10 mouse cellular contexts compared by ENCODE assay signal in the genomic region with DNA sequence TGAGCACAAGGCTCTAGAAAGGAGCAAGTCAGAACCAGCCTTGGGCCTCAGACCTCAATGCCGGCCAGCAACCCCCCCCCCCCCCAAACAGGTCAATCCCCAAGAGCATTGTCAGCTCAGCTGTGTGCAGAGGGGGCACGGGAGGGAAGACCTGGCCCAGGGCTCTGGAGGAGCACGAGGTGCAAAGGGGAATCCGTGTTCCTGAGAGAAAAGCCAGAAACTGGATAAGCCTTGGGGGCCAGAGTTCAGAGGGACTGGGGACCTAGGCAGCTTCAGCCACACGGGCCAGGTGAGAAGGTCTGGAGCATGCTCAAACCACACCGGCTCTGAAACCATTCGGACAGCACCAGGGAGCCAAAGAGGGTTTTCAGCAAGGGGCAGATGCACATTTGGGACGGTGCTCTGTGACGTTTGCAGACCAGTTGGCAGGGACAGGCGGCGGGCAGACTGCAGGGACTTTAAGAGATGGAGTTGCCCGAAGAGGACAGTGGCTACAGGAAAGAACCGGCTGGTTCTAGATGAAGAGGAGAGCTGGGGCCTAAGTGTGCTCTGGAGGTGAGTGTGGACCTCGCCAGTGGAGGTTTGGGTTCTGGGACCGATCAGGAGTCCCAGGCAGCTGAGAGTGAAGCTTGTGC. TPM values are rescaled to one million over a fixed set of nuclear protein-coding genes. Genes with fewer than 3 reads are reported as not detected.
DNase-seq lines count a peak whose midpoint lies in the region; ATAC-seq and TF ChIP-seq lines count a peak whose summit lies in the region.
"Had no signal": no experiment of that assay in that cellular context is flagged by ENCODE, and none has a peak within 500 bp of the region (broad histone marks: within the 10 kb centered on the region; RNA-seq: fewer than 3 reads in every experiment).

No protein-coding gene starts in this region.

- peaks cover 28% of the 10 kb centered on the region for H3K27me3 ChIP-seq in heart, embryonic 11.5 days (ENCODE audit: control insufficient read depth, insufficient read depth, low read length)
- H3K27me3 ChIP-seq in limb, embryonic 14.5 days (ENCODE audit: control insufficient read depth, insufficient read depth, low read length), result peaks cover 13% of the 10 kb centered on the region
- peaks cover 32% of the 10 kb centered on the region for H3K27me3 ChIP-seq in stomach, embryonic 16.5 days (ENCODE audit: control insufficient read depth, insufficient read depth, low read length)

- peak overlapping the region; percentile 91 for H3K9ac ChIP-seq in heart, embryonic 11.5 days (ENCODE audit: low read depth, low read length)
- peak overlapping the region; percentile 73 for H3K9ac ChIP-seq in limb, embryonic 14.5 days (ENCODE audit: low read depth, low read length, severe bottlenecking)
- H3K9ac ChIP-seq in stomach, embryonic 16.5 days (ENCODE audit: low read length), result peak overlapping the region; percentile 79

- no peak for DNase-seq in heart, postnatal 4 days
- DNase-seq in spleen, postnatal 10 days (ENCODE audit: low spot score in 2 of 2), result peak; percentile 31 to 38
- DNase-seq in spleen, adult 18-20 months, result no peak
- no peak for DNase-seq in limb, embryonic 14.5 days (ENCODE audit: low spot score)
- DNase-seq in testis, postnatal 10 days (ENCODE audit: low spot score), result no peak
- no peak for DNase-seq in layer of hippocampus, adult 9-11 months
- DNase-seq: right cerebral cortex, postnatal 14 days had no signal

- no peak for TF ChIP-seq POLR2A in limb, embryonic 14.5 days (IDR thresholded peaks at IDR 0.05; ENCODE audit: borderline replicate concordance, extremely low read depth, insufficient read depth, insufficient read length)

- no peaks in the 10 kb centered on the region for H3K9me3 ChIP-seq in heart, embryonic 11.5 days (replicated peaks; ENCODE audit: control insufficient read depth, low read length)
- H3K9me3 ChIP-seq in limb, embryonic 14.5 days (ENCODE audit: control insufficient read depth, low read length), result no peaks in the 10 kb centered on the region
- H3K9me3 ChIP-seq in stomach, embryonic 16.5 days (replicated peaks; ENCODE audit: control insufficient read depth, low read length), result no peaks in the 10 kb centered on the region

- peak overlapping the region; percentile 71 for H3K4me3 ChIP-seq in heart, embryonic 11.5 days (ENCODE audit: low read depth, low read length)
- peak overlapping the region; percentile 74 for H3K4me3 ChIP-seq in limb, embryonic 14.5 days (replicated peaks; ENCODE audit: low read length)
- H3K4me3 ChIP-seq in stomach, embryonic 16.5 days (replicated peaks; ENCODE audit: low read length), result peak overlapping the region; percentile 64; the same call in 1 of the 2 replicates

- WGBS in heart, embryonic 11.5 days (ENCODE audit: insufficient replicate concordance), result 10% methylated on average over 15 of the region's 15 CpGs
- 6% methylated on average over 15 of the region's 15 CpGs for WGBS in limb, embryonic 14.5 days
- WGBS in stomach, embryonic 16.5 days, result 31% methylated on average over 15 of the region's 15 CpGs

- ATAC-seq in heart, embryonic 11.5 days (replicated peaks; ENCODE audit: insufficient number of reproducible peaks, low FRiP score, low TSS enrichment), result no peak
- no peak for ATAC-seq in limb, embryonic 14.5 days (ENCODE audit: low FRiP score, low read depth)
- no peak for ATAC-seq in stomach, embryonic 16.5 days (ENCODE audit: insufficient read depth, low FRiP score)
- ATAC-seq: CD4-positive, CD25-positive, alpha-beta regulatory T cell, adult 4 months had no signal

- H3K4me2 ChIP-seq in heart, embryonic 11.5 days, result peak overlapping the region; percentile 86
- peak overlapping the region; percentile 71 for H3K4me2 ChIP-seq in limb, embryonic 14.5 days (replicated peaks; ENCODE audit: low read depth, low read length, severe bottlenecking)
- peak overlapping the region; percentile 90 for H3K4me2 ChIP-seq in stomach, embryonic 16.5 days (ENCODE audit: low read depth, low read length)

- H3K27ac ChIP-seq in heart, embryonic 11.5 days (ENCODE audit: low read depth, low read length), result peak overlapping the region; percentile 89
- peak overlapping the region; percentile 86 for H3K27ac ChIP-seq in limb, embryonic 14.5 days (replicated peaks; ENCODE audit: low read depth, low read length)
- H3K27ac ChIP-seq in stomach, embryonic 16.5 days (ENCODE audit: low read length), result peak overlapping the region; percentile 18; the same call in 1 of the 2 replicates

- no peaks in the 10 kb centered on the region for H3K36me3 ChIP-seq in heart, embryonic 11.5 days (ENCODE audit: control insufficient read depth, insufficient read depth, low read length)
- H3K36me3 ChIP-seq in limb, embryonic 14.5 days (ENCODE audit: control insufficient read depth, insufficient read depth, low read length), result peaks cover 23% of the 10 kb centered on the region
- no peaks in the 10 kb centered on the region for H3K36me3 ChIP-seq in stomach, embryonic 16.5 days (ENCODE audit: control insufficient read depth, insufficient read depth, low read length)

- H3K4me1 ChIP-seq in heart, embryonic 11.5 days (ENCODE audit: control insufficient read depth, insufficient read depth, low read length), result peaks cover 61% of the 10 kb centered on the region
- H3K4me1 ChIP-seq in limb, embryonic 14.5 days (ENCODE audit: control insufficient read depth, insufficient read depth, low read length), result peaks cover 62% of the 10 kb centered on the region
- H3K4me1 ChIP-seq in stomach, embryonic 16.5 days (ENCODE audit: control insufficient read depth, insufficient read depth, low read length), result peaks cover 32% of the 10 kb centered on the region

RNA-seq across cellular contexts. Expression of a gene that starts 1.9 kb away (rescaled TPM):
- polyA plus RNA-seq in heart, embryonic 11.5 days (2014; fragmentation: Nextera tagmentation; extraction: Ambion mirVana), result 3.3 and 4.1 TPM in 2 replicates
- 10 to 100 TPM in 1 of 2 experiments, 1 to 10 TPM in 1; 9.4 to 12.8 TPM for total RNA-seq in heart, postnatal 4 days (2021)
- 25.3 and 35.4 TPM in 2 replicates for polyA plus RNA-seq in limb, embryonic 14.5 days (2012; rRNA removed)
- 9.5 and 12.8 TPM in 2 replicates for polyA plus RNA-seq in limb, embryonic 14.5 days (2014; fragmentation: Nextera tagmentation; extraction: Ambion mirVana)
- polyA plus RNA-seq in stomach, embryonic 16.5 days (2015; fragmentation: Nextera tagmentation; extraction: Ambion mirVana), result 0.22 and 0.41 TPM in 2 replicates
- polyA plus RNA-seq: CD4-positive, CD25-positive, alpha-beta regulatory T cell, adult 4 months had no signal

RNA-seq across cellular contexts. Expression of a gene that starts 46.2 kb away (rescaled TPM):
- 67.9 and 76.7 TPM in 2 replicates for polyA plus RNA-seq in heart, embryonic 11.5 days (2014; fragmentation: Nextera tagmentation; extraction: Ambion mirVana)
- 10 to 100 TPM; 73.2 to 76.8 TPM for total RNA-seq in heart, postnatal 4 days (2021)
- polyA plus RNA-seq in limb, embryonic 14.5 days (2012; rRNA removed), result 98.5 and 113 TPM in 2 replicates
- polyA plus RNA-seq in limb, embryonic 14.5 days (2014; fragmentation: Nextera tagmentation; extraction: Ambion mirVana), result 97.7 and 107 TPM in 2 replicates
- polyA plus RNA-seq in stomach, embryonic 16.5 days (2015; fragmentation: Nextera tagmentation; extraction: Ambion mirVana), result 74.4 and 81.2 TPM in 2 replicates

Comparison
In these comparisons a context has a peak if more than half of its experiments do, and no peak if none do; other contexts are left out.
1. DNase-seq: peak in spleen, postnatal 10 days (2 of 2); none in heart, postnatal 4 days (single experiment), spleen, adult 18-20 months (0 of 2), limb, embryonic 14.5 days (single experiment), testis, postnatal 10 days (single experiment) and layer of hippocampus, adult 9-11 months (single experiment).
2. H3K27ac ChIP-seq: peak in every context shown above with its lines; median percentile 89 in heart, embryonic 11.5 days; 86 in limb, embryonic 14.5 days; 18 in stomach, embryonic 16.5 days.
3. Peak in every context shown above with its lines, with median percentiles within 50 percentile points of each other: H3K4me2 ChIP-seq, H3K4me3 ChIP-seq and H3K9ac ChIP-seq.